Mouse (Mus musculus): ENCODE results near the gene Akap13. TPM values are rescaled to one million over a fixed set of nuclear protein-coding genes. Genes with fewer than 3 reads are reported as not detected.

Gene Akap13
- polyA plus RNA-seq, 1 experiment from 2014 or later: 39.9 TPM

DNA sequence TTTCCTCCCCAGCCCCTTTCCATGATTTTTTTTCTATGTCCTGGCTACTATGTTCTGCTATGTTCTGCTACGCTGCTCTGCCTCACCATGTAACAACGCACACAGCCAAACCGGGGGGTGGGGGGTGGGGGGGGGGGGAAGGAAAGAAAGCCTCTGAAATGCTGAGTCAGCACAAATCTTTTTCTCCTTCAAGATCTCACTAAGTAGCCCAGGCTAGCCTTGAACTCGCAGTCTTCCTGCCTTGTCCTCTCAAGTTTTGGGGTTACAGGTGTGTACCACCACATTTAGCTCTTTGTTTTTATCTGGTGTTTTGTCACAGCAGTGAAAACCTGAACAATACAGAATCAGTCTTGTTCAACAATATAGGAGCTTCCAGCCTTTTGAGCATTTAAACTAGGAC, 15.8 kb upstream of the Akap13 start:
- WGBS: 86% methylated on average over 4 of the region's 4 CpGs
- no peak for ATAC-seq (ENCODE audit: insufficient read depth, low FRiP score)
- Histone ChIP-seq H3K9ac (ENCODE audit: low read length) (no peak overlapping the region), H3K4me1 (ENCODE audit: control insufficient read depth, insufficient read depth, low read length) (no peaks in the 10 kb centered on the region), H3K9me3 (replicated peaks; ENCODE audit: control insufficient read depth, low read length) (0 out of 2 replicates have a peak, but pooled peaks cover 3% of the 10 kb centered on the region), H3K4me3 (replicated peaks; ENCODE audit: low read length) (no peak overlapping the region), H3K36me3 (ENCODE audit: control insufficient read depth, insufficient read depth, low read length) (no peaks in the 10 kb centered on the region), H3K27ac (ENCODE audit: low read length) (no peak overlapping the region), H3K27me3 (ENCODE audit: control insufficient read depth, insufficient read depth, low read length) (no peaks in the 10 kb centered on the region), H3K4me2 (ENCODE audit: low read depth, low read length) (no peak overlapping the region)

DNA sequence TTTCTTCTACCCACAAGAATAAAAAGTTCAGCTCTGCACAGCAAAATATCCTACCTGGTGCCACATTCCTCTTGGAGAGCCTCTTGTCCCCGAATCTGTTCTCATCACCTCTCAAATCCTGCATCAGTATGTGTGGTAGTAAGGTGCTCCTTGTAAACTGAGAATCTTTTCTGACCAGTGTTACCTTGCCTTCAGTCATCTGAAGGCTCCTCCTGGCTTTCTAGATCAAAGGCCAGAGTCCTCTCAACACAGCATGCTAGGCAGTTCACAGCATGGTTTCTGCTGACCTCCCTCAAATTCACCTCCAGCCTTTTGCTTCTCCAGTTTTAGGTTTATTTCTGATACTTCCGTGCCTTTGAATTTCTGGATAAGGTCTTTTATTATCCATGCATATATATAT, 15.1 kb upstream of the Akap13 start:
- no peaks in the 10 kb centered on the region for H3K27me3 ChIP-seq (ENCODE audit: control insufficient read depth, insufficient read depth, low read length)
- H3K4me2 ChIP-seq (ENCODE audit: low read depth, low read length): no peak overlapping the region
- H3K4me1 ChIP-seq (ENCODE audit: control insufficient read depth, insufficient read depth, low read length): no peaks in the 10 kb centered on the region
- no peak overlapping the region for H3K27ac ChIP-seq (ENCODE audit: low read length)
- 76% methylated on average over 2 of the region's 2 CpGs for WGBS
- no peaks in the 10 kb centered on the region for H3K36me3 ChIP-seq (ENCODE audit: control insufficient read depth, insufficient read depth, low read length)
- 0 out of 2 replicates have a peak, but pooled peaks cover 3% of the 10 kb centered on the region for H3K9me3 ChIP-seq (replicated peaks; ENCODE audit: control insufficient read depth, low read length)
- no peak for ATAC-seq (ENCODE audit: insufficient read depth, low FRiP score)
- no peak overlapping the region for H3K9ac ChIP-seq (ENCODE audit: low read length)
- no peak overlapping the region for H3K4me3 ChIP-seq (replicated peaks; ENCODE audit: low read length)

DNA sequence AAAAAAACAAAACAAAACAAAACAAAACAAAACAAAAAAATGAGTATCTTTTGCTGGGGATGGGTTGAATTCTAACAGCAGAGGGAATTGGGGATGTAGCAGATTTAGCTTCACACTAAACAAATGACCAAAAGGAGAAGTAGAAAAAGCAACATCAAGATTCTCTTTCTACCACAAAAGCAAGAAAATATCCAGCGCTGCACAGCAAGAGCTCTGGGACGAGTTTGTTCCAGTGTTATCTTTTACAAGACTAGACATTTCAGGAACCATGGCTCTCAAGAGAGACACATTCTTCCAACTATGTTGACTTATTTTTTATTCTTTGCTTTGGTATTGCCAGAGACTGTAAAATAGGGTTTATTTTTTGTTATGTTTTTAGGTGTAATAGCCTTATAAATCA, 13.4 kb upstream of the Akap13 start:
- Histone ChIP-seq H3K36me3 (ENCODE audit: control insufficient read depth, insufficient read depth, low read length) (no peaks in the 10 kb centered on the region), H3K4me3 (replicated peaks; ENCODE audit: low read length) (no peak overlapping the region), H3K4me2 (ENCODE audit: low read depth, low read length) (no peak overlapping the region), H3K27ac (ENCODE audit: low read length) (no peak overlapping the region), H3K4me1 (ENCODE audit: control insufficient read depth, insufficient read depth, low read length) (no peaks in the 10 kb centered on the region), H3K27me3 (ENCODE audit: control insufficient read depth, insufficient read depth, low read length) (no peaks in the 10 kb centered on the region), H3K9ac (ENCODE audit: low read length) (no peak overlapping the region), H3K9me3 (replicated peaks; ENCODE audit: control insufficient read depth, low read length) (0 out of 2 replicates have a peak, but pooled peaks cover 3% of the 10 kb centered on the region)
- no peak for ATAC-seq (ENCODE audit: insufficient read depth, low FRiP score)
- WGBS: 79% methylated on average over 2 of the region's 2 CpGs

DNA sequence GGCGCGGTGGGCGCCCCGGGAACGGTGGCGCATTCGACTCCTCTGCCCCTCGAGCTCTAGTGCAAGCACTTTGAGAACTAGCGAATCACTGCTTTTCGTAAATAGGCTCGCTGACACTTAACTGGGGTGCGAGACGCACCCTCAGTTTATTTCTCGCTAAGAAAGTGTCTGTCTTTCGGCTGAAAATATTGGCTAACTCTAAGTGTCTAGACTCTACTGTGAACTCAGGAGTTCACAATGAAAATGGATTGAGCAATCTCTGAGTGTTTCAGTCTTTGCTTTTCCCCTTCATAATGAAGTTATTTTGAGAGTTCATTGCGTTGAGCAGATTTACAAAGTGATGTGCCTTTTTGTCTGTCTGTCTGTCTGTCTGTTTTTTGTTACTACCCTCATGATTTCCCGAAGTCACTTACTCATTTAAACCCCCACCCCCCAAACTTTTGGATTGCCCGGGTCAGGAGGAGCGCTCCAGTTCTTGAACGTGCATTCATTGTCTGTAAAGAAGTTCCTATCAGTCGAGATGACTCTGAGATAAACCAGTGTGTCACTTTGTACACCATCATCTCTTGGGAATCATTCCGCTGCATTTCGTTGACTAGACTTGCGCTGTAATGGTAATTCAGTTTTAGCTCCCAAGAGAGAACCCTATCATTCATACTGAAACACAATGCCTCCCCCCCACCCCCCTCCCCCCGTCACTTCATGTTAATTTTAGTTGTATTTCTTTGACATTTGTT, 986 bp downstream of the Akap13 start:
- no peak for ATAC-seq (ENCODE audit: insufficient read depth, low FRiP score)
- H3K27me3 ChIP-seq (ENCODE audit: control insufficient read depth, insufficient read depth, low read length): no peaks in the 10 kb centered on the region
- peak overlapping the region; percentile 96 for H3K9ac ChIP-seq (ENCODE audit: low read length)
- peak overlapping the region; percentile 80 for H3K4me3 ChIP-seq (replicated peaks; ENCODE audit: low read length)
- H3K4me2 ChIP-seq (ENCODE audit: low read depth, low read length): peak overlapping the region; percentile 59
- peaks cover 26% of the 10 kb centered on the region for H3K4me1 ChIP-seq (ENCODE audit: control insufficient read depth, insufficient read depth, low read length)
- H3K27ac ChIP-seq (ENCODE audit: low read length): peak overlapping the region; percentile 99
- 2% methylated on average over 25 of the region's 25 CpGs for WGBS
- H3K9me3 ChIP-seq (replicated peaks; ENCODE audit: control insufficient read depth, low read length): no peaks in the 10 kb centered on the region
- H3K36me3 ChIP-seq (ENCODE audit: control insufficient read depth, insufficient read depth, low read length): no peaks in the 10 kb centered on the region

DNA sequence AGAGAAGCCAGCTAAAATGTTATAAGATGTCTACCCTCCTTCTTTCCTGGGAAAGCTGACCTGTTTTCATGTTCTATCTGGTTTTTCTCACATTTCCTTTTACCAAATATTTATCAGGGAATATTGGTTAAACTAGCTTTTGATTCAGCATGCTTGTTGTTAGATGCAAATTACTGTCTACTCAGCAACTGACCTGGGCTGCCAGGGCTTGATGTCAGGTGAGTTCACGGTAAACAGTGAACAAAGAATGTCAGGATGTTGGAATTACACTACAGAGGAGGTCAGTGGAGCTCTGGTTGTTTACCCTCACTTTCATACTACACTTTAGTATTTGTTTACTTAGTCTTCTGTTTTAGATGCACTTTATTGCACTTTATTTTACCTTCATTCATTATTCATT, 5.0 kb downstream of the Akap13 start:
- no peak for ATAC-seq (ENCODE audit: insufficient read depth, low FRiP score)

DNA sequence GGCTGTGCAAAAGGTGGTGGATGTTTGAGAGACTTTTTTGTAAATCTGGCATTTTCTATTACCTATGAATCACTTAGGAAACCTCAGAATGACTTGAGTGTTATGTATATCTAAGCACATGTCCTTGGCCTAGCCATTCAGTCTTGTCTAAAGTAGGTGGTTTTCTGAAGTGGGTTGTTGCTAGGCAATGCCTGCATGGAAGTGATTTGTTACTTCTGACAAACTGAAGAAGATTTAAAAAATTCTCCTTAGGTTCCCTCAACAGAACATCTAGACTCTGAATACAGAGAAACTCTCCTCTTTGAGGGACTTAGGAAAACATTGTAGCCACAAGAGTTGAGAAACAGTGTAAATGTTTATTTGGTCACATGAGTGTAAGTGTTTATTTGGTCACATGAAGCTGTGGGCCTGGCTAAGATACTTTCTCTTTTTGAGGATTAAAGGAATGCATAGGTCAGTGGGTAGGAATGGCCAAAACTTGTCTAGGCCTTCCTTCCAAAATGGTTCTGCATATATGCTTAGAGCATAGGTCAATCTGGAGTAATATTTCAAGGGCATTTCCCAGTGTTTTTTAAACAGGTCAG, 8.3 kb downstream of the Akap13 start:
- no peaks in the 10 kb centered on the region for H3K9me3 ChIP-seq (replicated peaks; ENCODE audit: control insufficient read depth, low read length)
- no peak overlapping the region for H3K27ac ChIP-seq (ENCODE audit: low read length)
- no peaks in the 10 kb centered on the region for H3K36me3 ChIP-seq (ENCODE audit: control insufficient read depth, insufficient read depth, low read length)
- no peak overlapping the region for H3K4me2 ChIP-seq (ENCODE audit: low read depth, low read length)
- H3K4me1 ChIP-seq (ENCODE audit: control insufficient read depth, insufficient read depth, low read length): peaks cover 16% of the 10 kb centered on the region
- no peak overlapping the region for H3K4me3 ChIP-seq (replicated peaks; ENCODE audit: low read length)
- no peak for ATAC-seq (ENCODE audit: insufficient read depth, low FRiP score)
- no peaks in the 10 kb centered on the region for H3K27me3 ChIP-seq (ENCODE audit: control insufficient read depth, insufficient read depth, low read length)
- no peak overlapping the region for H3K9ac ChIP-seq (ENCODE audit: low read length)

More for the DNA sequence above, 5.0 kb downstream of the Akap13 start:
- 59% methylated on average over 1 of the region's 1 CpGs for WGBS
- Histone ChIP-seq H3K27me3 (ENCODE audit: control insufficient read depth, insufficient read depth, low read length) (no peaks in the 10 kb centered on the region), H3K36me3 (ENCODE audit: control insufficient read depth, insufficient read depth, low read length) (no peaks in the 10 kb centered on the region), H3K9me3 (replicated peaks; ENCODE audit: control insufficient read depth, low read length) (no peaks in the 10 kb centered on the region), H3K9ac (ENCODE audit: low read length) (no peak overlapping the region), H3K4me2 (ENCODE audit: low read depth, low read length) (no peak overlapping the region), H3K27ac (ENCODE audit: low read length) (no peak overlapping the region), H3K4me1 (ENCODE audit: control insufficient read depth, insufficient read depth, low read length) (peaks cover 30% of the 10 kb centered on the region), H3K4me3 (replicated peaks; ENCODE audit: low read length) (no peak overlapping the region)

DNA sequence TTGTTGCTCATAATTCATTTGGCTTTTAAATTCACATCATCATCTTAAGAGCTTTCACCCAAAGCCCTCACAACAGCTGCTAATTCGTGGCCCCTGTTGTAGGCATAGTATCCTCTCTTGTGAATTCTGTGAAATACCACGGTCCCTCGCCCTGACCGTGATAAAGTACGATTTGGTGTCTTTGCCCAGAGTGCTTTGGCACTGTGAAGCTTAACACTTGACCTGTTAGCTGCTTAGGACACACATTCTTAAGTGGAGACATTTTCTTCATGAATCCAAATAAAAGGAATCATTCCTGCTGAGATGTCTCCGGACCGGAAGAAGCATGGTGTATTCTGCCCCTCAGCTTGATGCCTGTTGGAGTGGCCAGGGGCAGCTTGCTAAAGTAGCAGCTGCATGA, 12.5 kb downstream of the Akap13 start:
- no peak overlapping the region for H3K4me2 ChIP-seq (ENCODE audit: low read depth, low read length)
- no peak overlapping the region for H3K4me3 ChIP-seq (replicated peaks; ENCODE audit: low read length)
- no peaks in the 10 kb centered on the region for H3K27me3 ChIP-seq (ENCODE audit: control insufficient read depth, insufficient read depth, low read length)
- H3K36me3 ChIP-seq (ENCODE audit: control insufficient read depth, insufficient read depth, low read length): no peaks in the 10 kb centered on the region
- H3K9me3 ChIP-seq (replicated peaks; ENCODE audit: control insufficient read depth, low read length): no peaks in the 10 kb centered on the region
- H3K9ac ChIP-seq (ENCODE audit: low read length): no peak overlapping the region
- peaks cover 17% of the 10 kb centered on the region for H3K4me1 ChIP-seq (ENCODE audit: control insufficient read depth, insufficient read depth, low read length)
- ATAC-seq (ENCODE audit: insufficient read depth, low FRiP score): no peak
- H3K27ac ChIP-seq (ENCODE audit: low read length): no peak overlapping the region
- WGBS: 65% methylated on average over 7 of the region's 7 CpGs

DNA sequence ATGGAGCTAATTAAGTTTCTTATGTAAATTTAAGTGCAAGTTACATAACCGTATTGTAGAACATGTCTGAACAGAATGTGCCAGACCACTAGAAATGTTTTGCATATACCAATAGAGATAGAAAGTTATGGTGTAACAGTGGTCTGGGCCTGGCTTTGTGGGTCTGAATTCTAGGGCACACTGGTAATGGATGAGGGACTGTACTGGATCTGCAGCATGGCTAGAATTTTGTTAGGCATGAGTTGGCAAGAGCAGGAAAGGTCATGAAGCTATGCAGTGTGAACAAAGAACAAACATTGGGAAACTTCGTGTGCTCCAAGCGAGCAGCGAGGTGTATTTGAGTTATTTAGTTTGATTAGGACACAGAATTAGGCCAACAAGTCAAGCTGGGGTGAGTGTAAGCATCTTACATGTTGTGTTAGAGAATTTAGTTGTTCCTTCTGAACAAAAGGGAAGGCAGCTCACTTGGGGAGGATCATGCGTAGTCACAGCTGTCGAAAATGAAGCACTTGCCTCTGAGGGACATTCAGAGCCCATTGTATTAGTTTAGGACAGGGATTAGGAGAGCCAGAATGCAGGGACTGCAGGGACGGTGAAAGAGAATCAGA, 15.1 kb downstream of the Akap13 start:
- Histone ChIP-seq H3K4me2 (ENCODE audit: low read depth, low read length) (no peak overlapping the region), H3K27ac (ENCODE audit: low read length) (no peak overlapping the region), H3K27me3 (ENCODE audit: control insufficient read depth, insufficient read depth, low read length) (no peaks in the 10 kb centered on the region), H3K9ac (ENCODE audit: low read length) (no peak overlapping the region), H3K4me1 (ENCODE audit: control insufficient read depth, insufficient read depth, low read length) (peaks cover 13% of the 10 kb centered on the region), H3K4me3 (replicated peaks; ENCODE audit: low read length) (no peak overlapping the region), H3K9me3 (replicated peaks; ENCODE audit: control insufficient read depth, low read length) (no peaks in the 10 kb centered on the region), H3K36me3 (ENCODE audit: control insufficient read depth, insufficient read depth, low read length) (no peaks in the 10 kb centered on the region)
- 63% methylated on average over 7 of the region's 7 CpGs for WGBS
- ATAC-seq (ENCODE audit: insufficient read depth, low FRiP score): no peak
